Mouse (Mus musculus): ENCODE measurements at regions not wholly inside any gene's neighbourhood (a gene's known extent, or its start where the extent isn't known, plus 50 kb on each side); places are given as distances from the start of the nearest gene placed in this dataset.

DNA sequence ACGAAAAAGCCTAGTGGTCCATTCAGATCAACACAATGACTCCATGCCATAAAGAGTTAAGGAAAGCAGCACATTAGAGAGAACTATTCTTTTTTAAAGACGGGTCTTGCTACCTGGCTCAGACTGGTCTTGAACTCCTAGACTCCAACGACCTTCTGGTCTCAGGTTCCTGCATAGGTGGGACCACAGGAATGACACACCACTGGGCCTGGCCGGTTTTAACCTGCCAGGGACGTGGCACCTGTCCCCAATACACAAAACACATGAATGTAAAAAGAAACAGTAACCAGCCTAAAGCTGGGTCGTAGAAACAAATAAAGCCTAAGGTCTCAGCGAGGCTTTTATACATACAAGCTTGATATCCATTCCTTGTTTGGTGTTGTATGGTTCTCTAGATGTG, 67.9 kb downstream of the Hes1 start:
- H3K9me3 ChIP-seq (replicated peaks; ENCODE audit: control insufficient read depth, low read length): no peaks in the 10 kb centered on the region
- H3K36me3 ChIP-seq (ENCODE audit: control insufficient read depth, insufficient read depth): no peaks in the 10 kb centered on the region
- no peaks in the 10 kb centered on the region for H3K27me3 ChIP-seq (ENCODE audit: control insufficient read depth, insufficient read depth, low read depth, low read length)
- no peak overlapping the region for H3K27ac ChIP-seq (ENCODE audit: low read length)
- H3K4me1 ChIP-seq (ENCODE audit: control insufficient read depth, low read depth, low read length): no peaks in the 10 kb centered on the region; the same call in none of the 2 replicates
- WGBS (ENCODE audit: insufficient replicate concordance): 55% methylated on average over 7 of the region's 7 CpGs
- no peak overlapping the region for H3K9ac ChIP-seq (ENCODE audit: low read depth, low read length)
- no peak for ATAC-seq (ENCODE audit: low read depth)
- H3K4me2 ChIP-seq (ENCODE audit: low read depth, low read length): no peak overlapping the region
- H3K4me3 ChIP-seq (ENCODE audit: low read depth, low read length): no peak overlapping the region

DNA sequence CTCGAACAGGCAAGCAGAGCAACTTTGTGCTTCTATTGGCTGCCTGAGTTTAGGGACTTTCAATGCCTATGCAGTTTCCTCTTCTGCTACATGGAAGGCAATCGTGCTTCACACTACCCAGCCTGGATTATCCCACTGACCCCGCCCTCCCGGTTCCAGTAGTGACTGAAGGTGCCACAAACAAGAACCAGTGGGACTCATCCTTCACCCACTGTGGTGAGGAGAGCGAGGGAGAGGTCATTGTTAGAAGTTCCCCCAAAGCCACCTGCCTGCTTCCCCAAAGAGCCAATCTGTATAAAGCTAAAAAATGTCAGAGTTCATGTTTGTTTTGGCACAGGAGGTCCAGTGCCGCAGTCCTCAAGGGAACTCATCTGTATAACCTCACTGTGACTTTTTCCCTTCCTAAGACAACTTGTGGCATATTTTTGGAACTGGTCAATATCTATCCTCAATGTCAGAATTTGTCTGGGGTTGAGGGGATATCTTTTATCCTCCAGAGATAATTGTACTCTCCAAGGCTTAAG, 70.5 kb downstream of the Hes1 start:
- WGBS (ENCODE audit: insufficient replicate concordance): 41% methylated on average over 6 of the region's 6 CpGs
- Histone ChIP-seq H3K9ac (ENCODE audit: low read depth, low read length) (no peak overlapping the region), H3K9me3 (replicated peaks; ENCODE audit: control insufficient read depth, low read length) (no peaks in the 10 kb centered on the region), H3K27me3 (ENCODE audit: control insufficient read depth, insufficient read depth, low read depth, low read length) (no peaks in the 10 kb centered on the region), H3K4me3 (ENCODE audit: low read depth, low read length) (no peak overlapping the region), H3K4me2 (ENCODE audit: low read depth, low read length) (no peak overlapping the region), H3K4me1 (ENCODE audit: control insufficient read depth, low read depth, low read length) (no peaks in the 10 kb centered on the region; the same call in none of the 2 replicates), H3K36me3 (ENCODE audit: control insufficient read depth, insufficient read depth) (no peaks in the 10 kb centered on the region), H3K27ac (ENCODE audit: low read length) (no peak overlapping the region)
- no peak for ATAC-seq (ENCODE audit: low read depth)

DNA sequence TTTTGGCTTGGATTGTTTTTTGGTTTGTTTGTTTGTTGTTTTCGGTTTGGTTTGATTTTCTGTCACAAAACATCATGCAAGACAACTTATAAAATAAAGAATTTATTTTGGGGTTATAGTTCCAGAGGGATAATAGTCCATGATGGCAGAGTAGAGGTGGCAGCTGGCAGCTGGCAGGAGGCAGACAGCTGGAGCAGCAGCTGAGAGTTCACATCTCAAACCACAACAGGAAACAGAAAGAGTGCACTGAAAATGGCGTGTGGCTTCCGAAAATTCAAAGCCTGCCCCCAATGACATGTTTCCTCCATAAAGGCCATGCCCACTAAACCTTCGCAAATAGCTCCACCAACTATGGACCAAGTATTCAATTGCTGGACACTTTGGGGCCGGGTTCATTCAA, 72.7 kb downstream of the Hes1 start:
- 64% methylated on average over 5 of the region's 5 CpGs for WGBS (ENCODE audit: insufficient replicate concordance)
- no peak overlapping the region for H3K9ac ChIP-seq (ENCODE audit: low read depth, low read length)
- H3K36me3 ChIP-seq (ENCODE audit: control insufficient read depth, insufficient read depth): no peaks in the 10 kb centered on the region
- H3K4me2 ChIP-seq (ENCODE audit: low read depth, low read length): no peak overlapping the region
- no peaks in the 10 kb centered on the region for H3K9me3 ChIP-seq (replicated peaks; ENCODE audit: control insufficient read depth, low read length)
- no peak overlapping the region for H3K27ac ChIP-seq (ENCODE audit: low read length)
- no peaks in the 10 kb centered on the region for H3K27me3 ChIP-seq (ENCODE audit: control insufficient read depth, insufficient read depth, low read depth, low read length)
- ATAC-seq (ENCODE audit: low read depth): no peak
- no peak overlapping the region for H3K4me3 ChIP-seq (ENCODE audit: low read depth, low read length)
- no peaks in the 10 kb centered on the region; the same call in none of the 2 replicates for H3K4me1 ChIP-seq (ENCODE audit: control insufficient read depth, low read depth, low read length)

DNA sequence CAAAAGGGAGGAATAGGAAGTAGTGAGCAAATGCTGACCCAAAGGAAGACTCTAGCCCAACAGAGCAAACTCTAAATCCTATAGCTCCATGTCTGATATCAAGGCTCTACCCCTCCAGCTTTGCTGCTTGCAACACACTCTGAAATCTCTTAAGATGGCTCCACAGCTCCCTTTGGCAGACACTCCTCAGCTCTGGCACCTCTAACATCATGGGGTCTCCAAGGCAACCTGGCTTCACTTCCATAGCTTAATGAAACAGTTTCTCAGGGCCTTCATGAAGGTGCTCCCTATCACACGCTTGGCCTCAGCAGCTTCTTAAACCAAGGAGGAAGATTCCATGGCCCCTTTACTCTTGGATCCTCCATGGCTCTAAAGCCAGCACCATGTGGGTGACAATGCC, 73.6 kb downstream of the Hes1 start:
- no peak for ATAC-seq (ENCODE audit: low read depth)
- Histone ChIP-seq H3K9ac (ENCODE audit: low read depth, low read length) (no peak overlapping the region), H3K4me2 (ENCODE audit: low read depth, low read length) (no peak overlapping the region), H3K27me3 (ENCODE audit: control insufficient read depth, insufficient read depth, low read depth, low read length) (no peaks in the 10 kb centered on the region; the same call in 1 of the 2 replicates), H3K9me3 (replicated peaks; ENCODE audit: control insufficient read depth, low read length) (no peaks in the 10 kb centered on the region), H3K4me3 (ENCODE audit: low read depth, low read length) (no peak overlapping the region), H3K4me1 (ENCODE audit: control insufficient read depth, low read depth, low read length) (no peaks in the 10 kb centered on the region; the same call in none of the 2 replicates), H3K27ac (ENCODE audit: low read length) (no peak overlapping the region), H3K36me3 (ENCODE audit: control insufficient read depth, insufficient read depth) (no peaks in the 10 kb centered on the region)
- 71% methylated on average over 1 of the region's 1 CpGs for WGBS (ENCODE audit: insufficient replicate concordance)

DNA sequence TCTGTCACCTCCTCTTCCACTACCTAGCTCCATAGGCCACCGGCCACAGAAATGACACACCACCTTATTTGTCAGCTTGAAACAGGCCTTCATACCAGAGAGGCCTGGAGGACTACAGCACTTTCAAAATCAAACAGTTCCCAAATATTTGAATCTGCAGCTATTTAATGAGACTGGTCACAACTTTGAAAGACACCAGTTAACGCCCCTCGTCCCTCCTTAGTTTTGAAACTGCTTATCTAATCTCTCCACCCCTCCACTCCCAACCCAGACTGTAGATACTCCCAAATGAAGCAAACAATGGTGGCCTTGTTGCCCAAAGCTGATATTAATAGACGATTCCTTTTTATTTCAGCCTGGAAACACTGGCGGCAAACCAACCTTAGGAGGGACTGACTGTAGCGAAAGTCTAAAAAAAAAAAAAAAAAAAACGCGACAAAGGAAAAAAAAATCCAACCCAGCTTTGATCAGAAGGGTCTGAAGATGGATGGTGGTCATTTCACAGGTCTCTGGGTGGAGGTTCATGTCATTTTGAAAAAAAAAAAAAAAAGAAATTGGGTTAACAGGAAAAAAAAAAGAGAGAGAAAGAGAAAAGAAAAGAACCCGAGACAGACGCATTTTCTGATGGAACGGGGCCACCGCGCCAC, 80.8 kb downstream of the Hes1 start:
- Histone ChIP-seq H3K27ac (ENCODE audit: low read length) (no peak overlapping the region), H3K4me1 (ENCODE audit: control insufficient read depth, low read depth, low read length) (peaks cover 12% of the 10 kb centered on the region), H3K9ac (ENCODE audit: low read depth, low read length) (no peak overlapping the region), H3K36me3 (ENCODE audit: control insufficient read depth, insufficient read depth) (no peaks in the 10 kb centered on the region), H3K4me3 (ENCODE audit: low read depth, low read length) (no peak overlapping the region), H3K9me3 (replicated peaks; ENCODE audit: control insufficient read depth, low read length) (no peaks in the 10 kb centered on the region), H3K4me2 (ENCODE audit: low read depth, low read length) (peak overlapping the region; percentile 44), H3K27me3 (ENCODE audit: control insufficient read depth, insufficient read depth, low read depth, low read length) (no peaks in the 10 kb centered on the region; the same call in 1 of the 2 replicates)
- WGBS (ENCODE audit: insufficient replicate concordance): 12% methylated on average over 13 of the region's 13 CpGs
- ATAC-seq (ENCODE audit: low read depth): no peak

DNA sequence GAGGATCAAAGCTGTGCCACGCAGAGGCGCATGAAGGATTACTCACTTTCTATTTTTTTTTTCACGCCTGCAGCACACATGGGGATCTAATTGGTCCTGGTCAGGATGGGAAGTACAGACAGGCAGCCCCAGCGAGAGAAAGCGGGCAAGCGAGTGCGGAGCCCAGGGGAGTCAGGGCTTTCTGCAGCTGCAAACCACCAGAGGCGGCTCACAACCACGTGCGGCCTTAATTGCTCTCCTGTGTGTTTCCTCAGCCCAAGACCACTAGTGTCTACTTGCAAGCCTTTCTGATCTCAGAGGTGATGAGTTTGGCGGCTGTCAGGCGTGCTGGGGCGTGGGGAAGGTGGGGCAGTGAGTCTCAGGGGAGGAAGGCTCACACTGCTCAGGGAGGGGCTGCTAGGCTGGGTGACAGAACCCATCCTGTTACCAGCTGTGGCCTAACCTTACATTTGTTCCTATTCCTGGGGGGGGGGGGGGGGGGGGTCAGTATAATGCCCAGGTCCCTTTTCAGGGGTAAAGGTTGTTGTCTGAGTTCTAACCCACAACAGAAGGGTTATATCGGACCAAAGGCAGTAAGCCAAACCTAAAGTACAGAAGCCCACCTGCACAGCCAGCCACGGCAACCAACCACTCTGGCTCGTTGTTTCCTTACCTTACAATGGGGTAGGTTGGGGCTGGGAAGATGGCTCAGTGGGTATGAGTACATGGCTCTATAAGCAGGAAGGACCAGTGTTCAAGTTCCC, 81.5 kb downstream of the Hes1 start:
- no peaks in the 10 kb centered on the region for H3K9me3 ChIP-seq (replicated peaks; ENCODE audit: control insufficient read depth, low read length)
- peak overlapping the region; percentile 44 for H3K4me2 ChIP-seq (ENCODE audit: low read depth, low read length)
- ATAC-seq (ENCODE audit: low read depth): peak; percentile 56
- no peak overlapping the region for H3K27ac ChIP-seq (ENCODE audit: low read length)
- H3K27me3 ChIP-seq (ENCODE audit: control insufficient read depth, insufficient read depth, low read depth, low read length): no peaks in the 10 kb centered on the region; the same call in 1 of the 2 replicates
- peaks cover 12% of the 10 kb centered on the region for H3K4me1 ChIP-seq (ENCODE audit: control insufficient read depth, low read depth, low read length)
- no peak overlapping the region for H3K9ac ChIP-seq (ENCODE audit: low read depth, low read length)
- WGBS (ENCODE audit: insufficient replicate concordance): 26% methylated on average over 16 of the region's 16 CpGs
- H3K36me3 ChIP-seq (ENCODE audit: control insufficient read depth, insufficient read depth): no peaks in the 10 kb centered on the region
- H3K4me3 ChIP-seq (ENCODE audit: low read depth, low read length): no peak overlapping the region

DNA sequence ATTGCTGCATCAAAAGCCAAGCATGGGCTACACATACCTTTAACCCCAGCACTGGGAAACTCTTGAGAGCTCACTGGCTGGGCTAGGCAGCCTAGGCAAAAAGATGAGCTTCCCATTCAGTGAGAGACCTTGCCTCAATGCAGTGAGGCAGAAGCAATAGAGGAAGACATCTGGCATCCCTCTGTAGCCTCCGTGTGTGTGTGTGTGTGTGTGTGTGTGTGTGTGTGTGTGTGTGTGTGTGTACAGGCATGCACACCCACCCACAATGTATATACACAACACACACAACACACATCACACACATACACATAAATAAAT, 82.0 kb downstream of the Hes1 start:
- Histone ChIP-seq H3K4me1 (ENCODE audit: control insufficient read depth, low read depth, low read length) (peaks cover 12% of the 10 kb centered on the region), H3K4me3 (ENCODE audit: low read depth, low read length) (no peak overlapping the region), H3K27ac (ENCODE audit: low read length) (no peak overlapping the region), H3K9me3 (replicated peaks; ENCODE audit: control insufficient read depth, low read length) (no peaks in the 10 kb centered on the region), H3K9ac (ENCODE audit: low read depth, low read length) (no peak overlapping the region), H3K4me2 (ENCODE audit: low read depth, low read length) (no peak overlapping the region), H3K27me3 (ENCODE audit: control insufficient read depth, insufficient read depth, low read depth, low read length) (no peaks in the 10 kb centered on the region; the same call in 1 of the 2 replicates), H3K36me3 (ENCODE audit: control insufficient read depth, insufficient read depth) (no peaks in the 10 kb centered on the region)
- WGBS (ENCODE audit: insufficient replicate concordance): 82% methylated on average over 1 of the region's 1 CpGs
- no peak for ATAC-seq (ENCODE audit: low read depth)

DNA sequence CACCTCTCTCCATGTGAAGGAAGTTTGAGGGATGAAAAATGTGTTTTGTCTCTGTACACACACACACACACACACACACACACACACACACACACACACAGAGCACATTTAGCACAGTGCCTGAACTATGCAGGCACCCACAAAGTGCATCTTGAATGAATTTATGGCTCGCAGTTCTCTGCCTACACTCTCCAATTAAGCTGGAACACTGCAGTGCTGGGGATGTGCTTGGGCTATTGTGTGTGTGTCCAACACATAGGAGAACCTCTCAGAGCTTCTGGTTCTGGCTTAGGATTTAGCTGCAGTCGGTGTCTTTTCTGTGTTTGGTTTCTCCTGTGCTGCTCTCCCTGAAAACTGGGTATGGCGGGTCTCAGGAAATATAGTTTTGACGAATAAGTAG, 83.1 kb downstream of the Hes1 start:
- H3K4me2 ChIP-seq (ENCODE audit: low read depth, low read length): no peak overlapping the region
- ATAC-seq (ENCODE audit: low read depth): no peak
- H3K9me3 ChIP-seq (replicated peaks; ENCODE audit: control insufficient read depth, low read length): no peaks in the 10 kb centered on the region
- H3K27ac ChIP-seq (ENCODE audit: low read length): no peak overlapping the region
- peaks cover 12% of the 10 kb centered on the region for H3K4me1 ChIP-seq (ENCODE audit: control insufficient read depth, low read depth, low read length)
- no peaks in the 10 kb centered on the region for H3K36me3 ChIP-seq (ENCODE audit: control insufficient read depth, insufficient read depth)
- 71% methylated on average over 4 of the region's 4 CpGs for WGBS (ENCODE audit: insufficient replicate concordance)
- no peak overlapping the region for H3K4me3 ChIP-seq (ENCODE audit: low read depth, low read length)
- H3K27me3 ChIP-seq (ENCODE audit: control insufficient read depth, insufficient read depth, low read depth, low read length): no peaks in the 10 kb centered on the region
- no peak overlapping the region for H3K9ac ChIP-seq (ENCODE audit: low read depth, low read length)

DNA sequence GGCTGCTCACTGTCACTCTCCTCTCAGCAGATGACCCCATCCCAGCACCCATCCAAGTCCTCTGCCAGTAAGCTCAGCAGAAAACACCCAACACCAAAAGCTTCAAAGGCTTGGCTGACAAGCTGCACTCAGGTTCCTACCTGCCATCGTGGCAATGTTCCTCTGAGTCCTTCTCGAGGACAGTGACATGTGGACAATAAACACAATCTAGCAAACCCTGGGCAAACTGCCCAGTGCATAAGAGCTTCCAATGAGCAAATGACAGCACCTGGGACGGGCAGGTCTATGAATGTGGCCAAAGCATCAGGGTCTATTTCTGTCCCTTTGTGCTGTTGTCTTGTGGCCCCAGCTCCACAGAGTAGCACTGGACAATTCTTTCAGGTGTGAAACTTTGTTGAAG, 86.9 kb downstream of the Hes1 start:
- Histone ChIP-seq H3K27me3 (ENCODE audit: control insufficient read depth, insufficient read depth, low read depth, low read length) (no peaks in the 10 kb centered on the region), H3K4me2 (ENCODE audit: low read depth, low read length) (no peak overlapping the region), H3K4me3 (ENCODE audit: low read depth, low read length) (no peak overlapping the region), H3K36me3 (ENCODE audit: control insufficient read depth, insufficient read depth) (no peaks in the 10 kb centered on the region), H3K27ac (ENCODE audit: low read length) (no peak overlapping the region), H3K4me1 (ENCODE audit: control insufficient read depth, low read depth, low read length) (no peaks in the 10 kb centered on the region; the same call in 1 of the 2 replicates), H3K9me3 (replicated peaks; ENCODE audit: control insufficient read depth, low read length) (no peaks in the 10 kb centered on the region), H3K9ac (ENCODE audit: low read depth, low read length) (no peak overlapping the region)
- 61% methylated on average over 3 of the region's 3 CpGs for WGBS (ENCODE audit: insufficient replicate concordance)
- no peak; the same call in 1 of the 2 replicates for ATAC-seq (ENCODE audit: low read depth)
